10 mouse cellular contexts compared by ENCODE assay signal in genomic region chr4:107468264-107468663, GRCm38 (mm10). TPM values are rescaled to one million over a fixed set of nuclear protein-coding genes. Genes with fewer than 3 reads are reported as not detected.
DNase-seq lines count a peak whose midpoint lies in the region; ATAC-seq and TF ChIP-seq lines count a peak whose summit lies in the region.
"Had no signal": no experiment of that assay in that cellular context is flagged by ENCODE, and none has a peak within 500 bp of the region (broad histone marks: within the 10 kb centered on the region; RNA-seq: fewer than 3 reads in every experiment).

No protein-coding gene starts in this region.

- no peak for DNase-seq in hindbrain, embryonic 14.5 days (ENCODE audit: low spot score)
- peak; percentile 92 for DNase-seq in fibroblast of lung, adult 2 months (ENCODE audit: low read depth)
- peak; percentile 37 to 78 for DNase-seq in kidney, postnatal 25 days
- no peak for DNase-seq in cerebellum, postnatal 25 days
- no peak for DNase-seq in liver, postnatal 0 days

- no peaks in the 10 kb centered on the region for H3K4me1 ChIP-seq in hindbrain, embryonic 16.5 days (ENCODE audit: control insufficient read depth, insufficient read depth, low read depth, low read length)
- H3K4me1 ChIP-seq in hindbrain, embryonic 14.5 days (replicated peaks; ENCODE audit: control insufficient read depth, insufficient read depth, low read length) = no peaks in the 10 kb centered on the region
- H3K4me1 ChIP-seq in stomach, embryonic 15.5 days = no peaks in the 10 kb centered on the region
- H3K4me1 ChIP-seq in liver, postnatal 0 days (ENCODE audit: insufficient read depth) = no peaks in the 10 kb centered on the region
- H3K4me1 ChIP-seq in midbrain, embryonic 15.5 days = no peaks in the 10 kb centered on the region

- H3K36me3 ChIP-seq in hindbrain, embryonic 16.5 days (ENCODE audit: control insufficient read depth, insufficient read depth, low read length) = no peaks in the 10 kb centered on the region
- H3K36me3 ChIP-seq in hindbrain, embryonic 14.5 days (replicated peaks; ENCODE audit: control insufficient read depth, insufficient read depth) = no peaks in the 10 kb centered on the region
- H3K36me3 ChIP-seq in stomach, embryonic 15.5 days = no peaks in the 10 kb centered on the region
- H3K36me3 ChIP-seq in liver, postnatal 0 days (replicated peaks; ENCODE audit: insufficient read depth, low read length) = no peaks in the 10 kb centered on the region
- H3K36me3 ChIP-seq in midbrain, embryonic 15.5 days (replicated peaks) = no peaks in the 10 kb centered on the region
- H3K36me3 ChIP-seq: G1E; lung, embryonic 15.5 days had no signal

- no peaks in the 10 kb centered on the region for H3K27me3 ChIP-seq in hindbrain, embryonic 16.5 days (replicated peaks; ENCODE audit: control insufficient read depth, insufficient read depth, low read length)
- no peaks in the 10 kb centered on the region for H3K27me3 ChIP-seq in hindbrain, embryonic 14.5 days (ENCODE audit: control insufficient read depth, insufficient read depth, low read length)
- H3K27me3 ChIP-seq in stomach, embryonic 15.5 days (replicated peaks) = 0 out of 2 replicates have a peak, but pooled peaks cover 3% of the 10 kb centered on the region
- H3K27me3 ChIP-seq in liver, postnatal 0 days (ENCODE audit: insufficient read depth, low read length) = no peaks in the 10 kb centered on the region
- no peaks in the 10 kb centered on the region for H3K27me3 ChIP-seq in midbrain, embryonic 15.5 days (replicated peaks)
- H3K27me3 ChIP-seq: lung, embryonic 15.5 days had no signal

- H3K9me3 ChIP-seq in hindbrain, embryonic 16.5 days (ENCODE audit: control insufficient read depth, low read length) = no peaks in the 10 kb centered on the region
- H3K9me3 ChIP-seq in hindbrain, embryonic 14.5 days (ENCODE audit: control insufficient read depth, low read length) = no peaks in the 10 kb centered on the region
- H3K9me3 ChIP-seq in stomach, embryonic 15.5 days = no peaks in the 10 kb centered on the region
- H3K9me3 ChIP-seq in liver, postnatal 0 days (ENCODE audit: low read length) = no peaks in the 10 kb centered on the region
- no peaks in the 10 kb centered on the region for H3K9me3 ChIP-seq in midbrain, embryonic 15.5 days
- H3K9me3 ChIP-seq: G1E; lung, embryonic 15.5 days had no signal

- no peak for TF ChIP-seq CTCF in liver, postnatal 0 days (IDR thresholded peaks at IDR 0.05; ENCODE audit: low read depth)

- no peak overlapping the region for H3K4me2 ChIP-seq in hindbrain, embryonic 16.5 days (ENCODE audit: low read length)
- no peak overlapping the region for H3K4me2 ChIP-seq in hindbrain, embryonic 14.5 days (replicated peaks)
- no peak overlapping the region for H3K4me2 ChIP-seq in stomach, embryonic 15.5 days
- no peak overlapping the region for H3K4me2 ChIP-seq in liver, postnatal 0 days (ENCODE audit: low read depth, low read length)
- H3K4me2 ChIP-seq in midbrain, embryonic 15.5 days = no peak overlapping the region
- H3K4me2 ChIP-seq: lung, embryonic 15.5 days had no signal

- WGBS in hindbrain, embryonic 16.5 days = 53% methylated on average over 13 of the region's 13 CpGs
- 64% methylated on average over 13 of the region's 13 CpGs for WGBS in hindbrain, embryonic 14.5 days
- 50% methylated on average over 13 of the region's 13 CpGs for WGBS in stomach, embryonic 15.5 days
- WGBS in liver, postnatal 0 days (ENCODE audit: insufficient replicate concordance) = 43% methylated on average over 13 of the region's 13 CpGs
- WGBS in midbrain, embryonic 15.5 days = 59% methylated on average over 13 of the region's 13 CpGs

- TF ChIP-seq EP300 in liver, postnatal 0 days (IDR thresholded peaks at IDR 0.05; ENCODE audit: low read depth) = no peak

- H3K4me3 ChIP-seq in hindbrain, embryonic 16.5 days (ENCODE audit: low read length) = no peak overlapping the region
- no peak overlapping the region for H3K4me3 ChIP-seq in hindbrain, embryonic 14.5 days (replicated peaks; ENCODE audit: low read length)
- H3K4me3 ChIP-seq in stomach, embryonic 15.5 days (replicated peaks) = no peak overlapping the region
- H3K4me3 ChIP-seq in liver, postnatal 0 days (ENCODE audit: low read depth, low read length) = no peak overlapping the region
- no peak overlapping the region for H3K4me3 ChIP-seq in midbrain, embryonic 15.5 days
- H3K4me3 ChIP-seq: lung, embryonic 15.5 days had no signal

- H3K9ac ChIP-seq in hindbrain, embryonic 16.5 days (ENCODE audit: low read depth, low read length) = no peak overlapping the region
- H3K9ac ChIP-seq in hindbrain, embryonic 14.5 days = no peak overlapping the region
- H3K9ac ChIP-seq in stomach, embryonic 15.5 days = no peak overlapping the region
- no peak overlapping the region for H3K9ac ChIP-seq in liver, postnatal 0 days (replicated peaks)
- H3K9ac ChIP-seq in midbrain, embryonic 15.5 days = no peak overlapping the region
- H3K9ac ChIP-seq: lung, embryonic 15.5 days had no signal

- 0 out of 2 replicates have a peak, but pooled peaks have one; percentile 18 for ATAC-seq in hindbrain, embryonic 16.5 days
- no peak for ATAC-seq in hindbrain, embryonic 14.5 days (ENCODE audit: low FRiP score)
- peak; percentile 44; the same call in 1 of the 2 replicates for ATAC-seq in stomach, embryonic 15.5 days (ENCODE audit: insufficient read depth, low FRiP score, low read depth)
- ATAC-seq in liver, postnatal 0 days = no peak
- no peak for ATAC-seq in midbrain, embryonic 15.5 days (replicated peaks)

- no peak overlapping the region for H3K27ac ChIP-seq in hindbrain, embryonic 16.5 days (ENCODE audit: low read depth, low read length)
- no peak overlapping the region for H3K27ac ChIP-seq in hindbrain, embryonic 14.5 days
- no peak overlapping the region for H3K27ac ChIP-seq in stomach, embryonic 15.5 days
- no peak overlapping the region for H3K27ac ChIP-seq in liver, postnatal 0 days (ENCODE audit: low read depth)
- H3K27ac ChIP-seq in midbrain, embryonic 15.5 days = no peak overlapping the region
- H3K27ac ChIP-seq: lung, embryonic 15.5 days had no signal

RNA-seq across cellular contexts. Expression of gene Glis1, which starts 33.9 kb away (rescaled TPM):
- 1.3 and 2.4 TPM in 2 replicates for polyA plus RNA-seq in hindbrain, embryonic 16.5 days (2015; fragmentation: Nextera tagmentation; extraction: Ambion mirVana)
- polyA plus RNA-seq in hindbrain, embryonic 14.5 days (2014; fragmentation: Nextera tagmentation; extraction: Ambion mirVana) = 2.7 and 5.6 TPM in 2 replicates
- polyA plus RNA-seq in stomach, embryonic 15.5 days (2015; fragmentation: Nextera tagmentation; extraction: Ambion mirVana) = 0.49 and 1.1 TPM in 2 replicates
- 0.17 and 0.18 TPM in 2 replicates for polyA plus RNA-seq in liver, postnatal 0 days (2015; fragmentation: Nextera tagmentation; extraction: Ambion mirVana)
- 2.5 TPM in 2 replicates for polyA plus RNA-seq in midbrain, embryonic 15.5 days (2015; fragmentation: Nextera tagmentation; extraction: Ambion mirVana)

Comparison
In these comparisons a context has a peak if more than half of its experiments do, and no peak if none do; other contexts are left out.
1. ATAC-seq: peak in hindbrain, embryonic 16.5 days (single experiment) and stomach, embryonic 15.5 days (single experiment); none in hindbrain, embryonic 14.5 days (single experiment), liver, postnatal 0 days (single experiment) and midbrain, embryonic 15.5 days (single experiment).
2. DNase-seq: peak in fibroblast of lung, adult 2 months (single experiment) and kidney, postnatal 25 days (2 of 2); none in hindbrain, embryonic 14.5 days (single experiment), cerebellum, postnatal 25 days (0 of 2) and liver, postnatal 0 days (single experiment).